Mouse (Mus musculus) layer of hippocampus, adult 9-10 months (tissue): ENCODE measurements around the gene Hcn2.

ENCODE experiments used
- DNase-seq: peaks from one replicate; pipeline ENCODE4 v3.0.0; 2022; ENCODE audit warnings: low spot score

Gene Hcn2

DNA sequence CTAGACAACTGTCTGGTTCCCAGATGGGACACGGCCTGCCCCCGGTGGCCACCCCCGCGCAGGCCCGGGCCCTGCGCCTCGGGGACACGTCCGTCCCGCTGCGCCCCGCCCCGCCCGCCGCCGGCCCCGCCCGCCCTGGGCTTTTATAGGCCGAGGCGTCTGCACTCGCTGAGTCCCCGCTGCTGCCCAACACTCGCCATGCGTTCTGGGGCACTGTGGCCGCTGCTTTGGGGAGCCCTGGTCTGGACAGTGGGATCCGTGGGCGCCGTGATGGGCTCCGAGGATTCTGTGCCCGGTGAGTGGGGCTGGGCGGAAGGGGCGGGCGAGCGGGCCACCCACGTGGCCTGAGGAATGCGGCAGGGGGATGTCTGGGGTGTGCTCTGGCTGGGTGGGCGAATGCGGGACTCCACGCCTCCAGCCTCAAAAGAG lies 60.7 kb downstream of the Hcn2 start, which contains the start of gene Fstl3:
TSS of gene Fstl3 (plus strand) at position 170 of the 429 bp plus-strand sequence.
- DNase-seq: no peak

DNA sequence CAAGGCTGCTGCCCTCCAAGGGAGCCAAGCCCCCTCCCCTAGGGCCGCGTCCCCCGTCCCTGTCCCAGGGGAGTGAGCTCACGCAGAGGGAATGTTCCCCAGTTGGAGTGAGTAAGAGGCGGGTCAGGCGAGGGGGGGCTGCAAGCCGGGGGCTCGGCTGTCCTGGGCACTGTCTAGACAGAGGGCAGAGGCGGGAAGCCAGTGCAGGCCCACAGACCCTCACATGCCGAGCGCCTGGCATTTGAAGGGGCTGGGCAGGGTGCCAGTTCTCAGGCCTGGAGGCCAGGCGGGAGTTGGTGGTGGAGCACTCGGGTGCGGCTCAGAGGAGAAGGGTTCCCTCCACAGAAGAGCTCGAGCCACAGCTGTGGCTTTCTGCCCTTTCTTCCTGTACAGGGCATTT lies 61.6 kb downstream of the Hcn2 start:
- DNase-seq: no peak

DNA sequence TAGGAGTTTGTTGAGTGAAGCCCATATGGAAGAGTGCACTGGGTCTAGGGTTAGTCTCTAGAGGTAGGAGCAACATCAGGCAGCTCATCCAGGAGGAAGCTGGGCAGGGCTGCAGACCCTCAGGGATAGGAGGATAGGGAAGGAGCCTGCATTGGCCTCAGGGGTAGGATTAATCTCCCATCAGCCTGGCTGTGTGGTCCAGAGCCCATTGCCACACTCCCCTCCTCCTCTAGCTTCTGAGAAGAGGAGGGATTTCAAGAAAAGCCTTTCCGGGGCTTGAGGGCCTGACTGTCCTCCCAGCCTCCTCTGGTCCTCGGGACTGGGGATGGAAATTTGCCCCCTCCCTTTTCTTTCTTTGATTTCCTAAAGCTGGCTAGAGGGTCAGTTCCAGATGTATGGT lies 62.8 kb downstream of the Hcn2 start:
- DNase-seq: no peak

DNA sequence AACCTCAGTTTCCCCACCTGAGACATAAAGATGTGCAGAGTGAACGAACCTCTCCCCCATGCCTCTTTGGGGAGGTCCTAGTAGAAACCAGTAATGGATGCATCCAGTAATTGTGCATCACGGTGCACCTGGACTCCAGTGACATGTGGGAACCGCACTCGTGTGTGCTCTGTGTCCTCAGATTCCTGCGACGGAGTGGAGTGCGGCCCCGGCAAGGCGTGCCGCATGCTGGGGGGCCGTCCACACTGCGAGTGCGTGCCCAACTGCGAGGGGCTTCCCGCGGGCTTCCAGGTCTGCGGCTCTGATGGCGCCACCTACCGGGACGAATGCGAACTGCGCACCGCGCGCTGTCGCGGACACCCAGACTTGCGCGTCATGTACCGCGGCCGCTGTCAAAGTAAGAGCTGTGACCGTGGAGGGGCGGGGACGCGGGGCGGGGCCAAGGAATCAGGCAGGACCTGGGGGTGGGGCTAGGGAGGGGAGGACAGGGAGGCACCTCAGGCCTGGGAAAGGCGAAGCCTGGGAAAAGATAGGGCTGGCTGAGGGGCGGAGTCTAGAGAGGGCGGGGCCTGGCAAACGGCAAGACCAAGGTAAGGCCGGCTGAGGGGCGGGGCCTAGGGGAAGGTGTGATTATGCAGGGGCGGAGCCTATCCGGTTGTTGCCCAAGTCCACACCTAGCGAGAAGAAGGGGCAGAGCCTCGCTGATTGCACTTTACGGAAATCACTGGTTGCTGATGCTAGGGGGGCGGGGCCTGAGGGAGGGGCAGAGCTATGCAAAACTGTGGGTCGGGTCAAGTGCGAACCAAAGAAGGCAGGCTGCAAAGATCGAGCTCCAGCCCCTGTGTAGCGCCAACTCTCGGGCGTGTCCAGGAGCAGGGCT lies 63.6 kb downstream of the Hcn2 start:
- peak; percentile 92 for DNase-seq

GRCm38 (mm10) chr10:79780664-79781015 lies 64.2 kb downstream of the Hcn2 start:
- DNase-seq: no peak

GRCm38 (mm10) chr10:79781139-79781538 lies 64.7 kb downstream of the Hcn2 start:
- no peak for DNase-seq

GRCm38 (mm10) chr10:79781956-79782355 lies 65.5 kb downstream of the Hcn2 start:
- no peak for DNase-seq

DNA sequence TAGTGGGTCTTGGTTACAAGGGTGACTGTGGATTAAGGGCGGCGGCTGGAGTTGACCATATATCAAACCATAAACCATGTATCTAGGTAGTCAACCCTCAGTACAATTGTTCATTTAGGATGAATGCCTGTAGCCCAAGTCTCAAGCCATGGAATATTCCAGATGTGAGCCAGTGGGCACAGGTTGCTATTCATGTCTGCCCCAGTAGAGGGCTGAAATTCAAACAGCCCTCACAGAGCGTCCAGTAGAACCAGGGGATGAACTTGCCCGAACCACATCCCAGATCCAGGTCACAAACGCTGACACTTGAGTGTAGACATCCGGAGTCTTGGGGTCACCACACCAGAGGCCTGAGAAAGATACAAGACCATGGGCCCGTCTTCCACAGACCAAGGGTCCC lies 66.6 kb downstream of the Hcn2 start:
- no peak for DNase-seq

GRCm38 (mm10) chr10:79783920-79784800 lies 67.7 kb downstream of the Hcn2 start:
- no peak for DNase-seq
